Comparison of ENCODE assay signal across 8 mouse cellular contexts in the genomic region with DNA sequence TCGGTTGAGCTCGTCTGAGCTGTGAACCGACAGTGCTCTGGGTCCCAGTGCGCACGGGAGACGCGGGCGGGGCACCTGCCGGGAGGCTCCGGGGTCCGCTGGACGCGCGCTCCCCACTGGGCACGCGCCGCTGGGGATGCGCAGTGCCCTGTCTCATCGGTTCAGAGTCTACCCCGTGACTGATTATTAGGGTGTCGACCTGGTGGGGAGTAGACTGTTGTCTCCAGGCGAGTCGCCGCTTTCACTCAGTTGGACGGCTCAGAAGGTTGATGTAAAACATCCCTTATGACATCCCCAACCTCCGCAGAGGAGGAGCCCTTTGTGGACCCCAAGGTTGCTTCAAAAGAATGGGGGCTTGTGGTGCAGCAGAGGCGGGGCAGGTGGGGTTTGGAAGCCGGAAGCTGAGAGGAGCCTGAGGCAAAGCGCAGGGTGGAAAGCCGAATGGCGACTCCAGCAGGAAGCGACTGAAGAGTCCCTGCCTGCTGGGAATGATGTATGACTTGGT. TPM values are rescaled to one million over a fixed set of nuclear protein-coding genes. Genes with fewer than 3 reads are reported as not detected.
A peak's percentile ranks its signal among the peaks of the same experiment; 100 is the strongest.
DNase-seq lines count a peak whose midpoint lies in the region; ATAC-seq and TF ChIP-seq lines count a peak whose summit lies in the region.

No protein-coding gene starts in this region.

- no peaks in the 10 kb centered on the region for H3K27me3 ChIP-seq in kidney, adult 2 months (replicated peaks; ENCODE audit: control insufficient read depth, insufficient read depth, low read length)
- H3K27me3 ChIP-seq in heart, embryonic 14.5 days (ENCODE audit: control insufficient read depth, insufficient read depth, low read length) = no peaks in the 10 kb centered on the region
- H3K27me3 ChIP-seq in limb, embryonic 10.5 days (ENCODE audit: low read depth, poor library complexity, severe bottlenecking) = 0 out of 2 replicates have a peak, but pooled peaks cover 5% of the 10 kb centered on the region
- no peaks in the 10 kb centered on the region for H3K27me3 ChIP-seq in midbrain, embryonic 10.5 days (ENCODE audit: low read depth, poor library complexity, severe bottlenecking)

- TF ChIP-seq POLR2A in kidney, adult 2 months (IDR thresholded peaks at IDR 0.05; ENCODE audit: low read depth, low read length) = no peak

- peak; percentile 59 for DNase-seq in kidney, adult 2 months
- no peak for DNase-seq in kidney, adult 9 months
- peak; percentile 51 for DNase-seq in brain, embryonic 18.5 days (ENCODE audit: low read depth, low spot score)
- DNase-seq in limb, embryonic 10.5 days (ENCODE audit: low spot score) = peak; percentile 62
- DNase-seq in midbrain, embryonic 10.5 days (ENCODE audit: low spot score) = peak; percentile 70
- DNase-seq in thymus, postnatal 4 days = no peak
- DNase-seq in ovary, postnatal 36 days (ENCODE audit: low spot score) = no peak

- H3K27ac ChIP-seq in kidney, adult 2 months (ENCODE audit: insufficient read depth, low read depth, low read length) = peak overlapping the region; percentile 95
- H3K27ac ChIP-seq in heart, embryonic 14.5 days (replicated peaks in 1 of 2; ENCODE audit: control insufficient read depth in 1 of 2, insufficient read depth in 1 of 2, low read depth in 2 of 2, low read length in 2 of 2) = peak overlapping the region; percentile 90 to 96
- peak overlapping the region; percentile 94 for H3K27ac ChIP-seq in limb, embryonic 10.5 days
- peak overlapping the region; percentile 97 for H3K27ac ChIP-seq in midbrain, embryonic 10.5 days (replicated peaks)

- peak overlapping the region; percentile 95 for H3K9ac ChIP-seq in heart, embryonic 14.5 days (ENCODE audit: low read length)

- no peaks in the 10 kb centered on the region for H3K36me3 ChIP-seq in kidney, adult 2 months (ENCODE audit: control insufficient read depth, insufficient read depth, low read length)
- H3K36me3 ChIP-seq in heart, embryonic 14.5 days (ENCODE audit: control insufficient read depth, insufficient read depth, low read length) = 0 out of 2 replicates have a peak, but pooled peaks cover 5% of the 10 kb centered on the region
- no peaks in the 10 kb centered on the region for H3K36me3 ChIP-seq in limb, embryonic 10.5 days
- H3K36me3 ChIP-seq in midbrain, embryonic 10.5 days = no peaks in the 10 kb centered on the region

- TF ChIP-seq CTCF in kidney, adult 2 months (conservative IDR thresholded peaks at IDR 0.05; ENCODE audit: insufficient read depth, insufficient read length, low read depth, low read length) = 0 out of 2 replicates have a peak, but pooled peaks have one; percentile 10

- peak overlapping the region; percentile 96 for H3K4me3 ChIP-seq in kidney, adult 2 months (ENCODE audit: insufficient read depth, low read depth, low read length)
- peak overlapping the region; percentile 94 to 98 for H3K4me3 ChIP-seq in heart, embryonic 14.5 days (ENCODE audit: control insufficient read depth in 1 of 2, insufficient read depth in 1 of 2, low read depth in 1 of 2, low read length in 2 of 2)
- peak overlapping the region; percentile 97 for H3K4me3 ChIP-seq in limb, embryonic 10.5 days
- peak overlapping the region; percentile 98 for H3K4me3 ChIP-seq in midbrain, embryonic 10.5 days

- under 1% methylated on average over 32 of the region's 32 CpGs for WGBS in kidney, adult 2 months
- WGBS in heart, embryonic 14.5 days = under 1% methylated on average over 32 of the region's 32 CpGs
- under 1% methylated on average over 32 of the region's 32 CpGs for WGBS in limb, embryonic 10.5 days
- 0% methylated on average over 32 of the region's 32 CpGs for WGBS in midbrain, embryonic 10.5 days

- no peak; the same call in 1 of the 2 replicates for ATAC-seq in heart, embryonic 14.5 days (ENCODE audit: insufficient number of reproducible peaks, insufficient read depth, low FRiP score, low read depth)

- peak overlapping the region; percentile 62 for H3K4me2 ChIP-seq in heart, embryonic 14.5 days (ENCODE audit: low read length)

- H3K4me1 ChIP-seq in kidney, adult 2 months (ENCODE audit: control insufficient read depth, insufficient read depth, low read length) = peaks cover 32% of the 10 kb centered on the region
- peaks cover 5 to 30% of the 10 kb centered on the region in 2 experiments for H3K4me1 ChIP-seq in heart, embryonic 14.5 days (ENCODE audit: control insufficient read depth in 2 of 2, insufficient read depth in 2 of 2, low read length in 2 of 2)
- peaks cover 33% of the 10 kb centered on the region for H3K4me1 ChIP-seq in limb, embryonic 10.5 days
- peaks cover 37% of the 10 kb centered on the region for H3K4me1 ChIP-seq in midbrain, embryonic 10.5 days

- H3K9me3 ChIP-seq in heart, embryonic 14.5 days (ENCODE audit: control insufficient read depth, low read length) = no peaks in the 10 kb centered on the region
- H3K9me3 ChIP-seq in limb, embryonic 10.5 days (replicated peaks) = no peaks in the 10 kb centered on the region
- H3K9me3 ChIP-seq in midbrain, embryonic 10.5 days (replicated peaks) = no peaks in the 10 kb centered on the region

RNA-seq across cellular contexts. Expression of gene Cdc42bpb, which starts 0.5 kb away (rescaled TPM):
- 164 and 208 TPM in 2 replicates for polyA plus RNA-seq in kidney, adult 2 months (2012; rRNA removed)
- polyA plus RNA-seq in heart, embryonic 14.5 days (2014; fragmentation: Nextera tagmentation; extraction: Ambion mirVana) = 27.0 and 28.9 TPM in 2 replicates
- 30.4 and 32.0 TPM in 2 replicates for polyA plus RNA-seq in limb, embryonic 10.5 days (2016; fragmentation: Nextera tagmentation; extraction: Ambion mirVana)
- polyA plus RNA-seq in midbrain, embryonic 10.5 days (2016; fragmentation: Nextera tagmentation; extraction: Ambion mirVana) = 31.4 and 32.0 TPM in 2 replicates

RNA-seq across cellular contexts. Expression of gene Lbhd2, which starts 28.6 kb away (rescaled TPM):
- polyA plus RNA-seq in kidney, adult 2 months (2012; rRNA removed) = 0.13 and 0.15 TPM in 2 replicates
- 1.2 TPM in 1 of 2 replicates, not detected in the other for polyA plus RNA-seq in heart, embryonic 14.5 days (2014; fragmentation: Nextera tagmentation; extraction: Ambion mirVana)
- not detected in 2 replicates for polyA plus RNA-seq in limb, embryonic 10.5 days (2016; fragmentation: Nextera tagmentation; extraction: Ambion mirVana)
- not detected in 2 replicates for polyA plus RNA-seq in midbrain, embryonic 10.5 days (2016; fragmentation: Nextera tagmentation; extraction: Ambion mirVana)

RNA-seq across cellular contexts. Expression of gene Exoc3l4, which starts 38.8 kb away (rescaled TPM):
- polyA plus RNA-seq in kidney, adult 2 months (2012; rRNA removed) = 42.9 and 50.5 TPM in 2 replicates
- polyA plus RNA-seq in heart, embryonic 14.5 days (2014; fragmentation: Nextera tagmentation; extraction: Ambion mirVana) = 8.1 and 9.4 TPM in 2 replicates
- polyA plus RNA-seq in limb, embryonic 10.5 days (2016; fragmentation: Nextera tagmentation; extraction: Ambion mirVana) = 5.1 and 6.5 TPM in 2 replicates
- 3.7 and 4.3 TPM in 2 replicates for polyA plus RNA-seq in midbrain, embryonic 10.5 days (2016; fragmentation: Nextera tagmentation; extraction: Ambion mirVana)

Comparison
In these comparisons a context has a peak if more than half of its experiments do, and no peak if none do; other contexts are left out.
1. DNase-seq: peak in kidney, adult 2 months (single experiment), brain, embryonic 18.5 days (single experiment), limb, embryonic 10.5 days (single experiment) and midbrain, embryonic 10.5 days (single experiment); none in kidney, adult 9 months (single experiment), thymus, postnatal 4 days (single experiment) and ovary, postnatal 36 days (single experiment).
2. Peak in every context shown above with its lines, with median percentiles within 50 percentile points of each other: H3K27ac ChIP-seq and H3K4me3 ChIP-seq.